Mouse (Mus musculus): ENCODE results near the gene Pkmyt1. TPM values are rescaled to one million over a fixed set of nuclear protein-coding genes. Genes with fewer than 3 reads are reported as not detected.

The Pkmyt1 gene
- polyA plus RNA-seq, 1 experiment: 10.3 TPM

DNA sequence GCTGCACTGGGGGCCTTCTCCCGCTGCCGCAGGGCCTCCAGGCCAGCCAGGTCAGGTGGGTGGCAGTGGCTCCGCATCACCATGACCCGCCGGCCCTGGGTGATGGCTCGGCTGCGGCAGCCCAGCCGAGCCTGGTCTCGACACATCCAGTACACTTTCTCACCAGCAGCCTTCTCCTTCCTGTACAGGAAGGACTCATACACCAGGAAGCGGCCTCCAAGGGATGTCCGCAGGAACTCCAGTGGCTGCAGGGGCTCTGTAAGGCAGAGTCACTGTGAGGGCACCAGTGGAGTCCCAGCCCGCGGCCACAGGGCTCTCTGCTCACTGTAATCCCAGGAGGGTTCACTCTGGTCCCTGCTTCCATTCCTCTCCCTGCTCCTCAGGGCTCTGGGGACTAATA is 29.6 kb downstream of the Pkmyt1 start:
- DNase-seq: no peak
- WGBS: 90% methylated on average over 13 of the region's 13 CpGs
- TF ChIP-seq POLR2A (IDR thresholded peaks at IDR 0.05; ENCODE audit: borderline replicate concordance, insufficient read depth, low read length) (no peak), CTCF (IDR thresholded peaks at IDR 0.05; ENCODE audit: borderline replicate concordance, insufficient read depth, low read depth, low read length) (no peak)
- no peaks in the 10 kb centered on the region for H3K27me3 ChIP-seq (ENCODE audit: control insufficient read depth, insufficient read depth, low read length)
- H3K4me3 ChIP-seq (replicated peaks; ENCODE audit: insufficient read depth, low read depth, low read length): no peak overlapping the region
- no peak overlapping the region for H3K27ac ChIP-seq (ENCODE audit: insufficient read depth, low read length)
- peaks cover 5% of the 10 kb centered on the region; the same call in 1 of the 2 replicates for H3K4me1 ChIP-seq (ENCODE audit: control insufficient read depth, insufficient read depth, low read length)

DNA sequence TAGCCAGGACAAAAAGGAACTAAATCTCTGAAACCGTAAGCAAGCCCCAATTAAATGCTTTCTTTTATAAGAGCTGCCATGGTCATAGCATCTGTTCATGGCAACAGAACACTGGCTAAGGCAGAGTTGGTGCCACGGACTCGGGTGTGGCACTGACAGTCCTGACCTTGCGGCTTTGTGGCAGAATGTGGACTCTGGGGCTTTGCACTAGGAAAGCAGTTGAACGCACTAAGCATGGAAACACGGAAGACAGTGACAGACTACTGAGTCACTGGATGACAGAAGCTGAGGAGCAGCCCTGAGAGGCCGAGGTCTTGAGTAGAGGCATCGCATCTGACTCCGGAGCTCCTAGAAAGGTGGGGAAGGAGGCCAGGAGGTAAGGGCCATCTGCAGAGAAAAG is 31.4 kb downstream of the Pkmyt1 start:
- no peak for DNase-seq
- Histone ChIP-seq H3K27ac (ENCODE audit: insufficient read depth, low read length) (no peak overlapping the region), H3K4me3 (replicated peaks; ENCODE audit: insufficient read depth, low read depth, low read length) (no peak overlapping the region), H3K4me1 (ENCODE audit: control insufficient read depth, insufficient read depth, low read length) (peaks cover 10% of the 10 kb centered on the region), H3K27me3 (ENCODE audit: control insufficient read depth, insufficient read depth, low read length) (no peaks in the 10 kb centered on the region)
- TF ChIP-seq POLR2A (IDR thresholded peaks at IDR 0.05; ENCODE audit: borderline replicate concordance, insufficient read depth, low read length) (no peak), CTCF (IDR thresholded peaks at IDR 0.05; ENCODE audit: borderline replicate concordance, insufficient read depth, low read depth, low read length) (no peak)
- 95% methylated on average over 9 of the region's 9 CpGs for WGBS

DNA sequence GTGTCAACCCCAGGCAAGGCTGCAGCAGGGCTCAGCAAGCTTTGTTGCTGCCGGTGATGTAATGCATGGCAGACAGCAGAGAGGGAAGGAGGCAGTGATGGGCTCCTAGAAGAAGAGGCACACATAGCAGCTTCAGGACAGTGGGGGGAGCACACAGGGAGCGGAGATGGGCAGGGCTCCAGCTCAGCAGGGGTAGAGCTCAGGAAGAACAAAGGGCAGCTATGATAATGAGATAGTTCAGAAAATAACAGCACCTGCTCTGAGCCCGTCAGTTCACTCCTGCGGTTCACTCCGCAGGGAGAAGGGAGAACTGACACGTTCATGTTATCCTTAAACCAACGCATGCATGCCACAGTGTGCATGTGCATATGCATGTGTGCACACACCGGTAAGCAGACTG is 32.7 kb downstream of the Pkmyt1 start:
- WGBS: 19% methylated on average over 8 of the region's 8 CpGs
- Histone ChIP-seq H3K4me1 (ENCODE audit: control insufficient read depth, insufficient read depth, low read length) (peaks cover 20% of the 10 kb centered on the region), H3K27me3 (ENCODE audit: control insufficient read depth, insufficient read depth, low read length) (no peaks in the 10 kb centered on the region), H3K27ac (ENCODE audit: insufficient read depth, low read length) (no peak overlapping the region), H3K4me3 (replicated peaks; ENCODE audit: insufficient read depth, low read depth, low read length) (no peak overlapping the region)
- DNase-seq: peak in 1 of 2 experiments; percentile 62
- TF ChIP-seq CTCF (IDR thresholded peaks at IDR 0.05; ENCODE audit: borderline replicate concordance, insufficient read depth, low read depth, low read length): no peak

DNA sequence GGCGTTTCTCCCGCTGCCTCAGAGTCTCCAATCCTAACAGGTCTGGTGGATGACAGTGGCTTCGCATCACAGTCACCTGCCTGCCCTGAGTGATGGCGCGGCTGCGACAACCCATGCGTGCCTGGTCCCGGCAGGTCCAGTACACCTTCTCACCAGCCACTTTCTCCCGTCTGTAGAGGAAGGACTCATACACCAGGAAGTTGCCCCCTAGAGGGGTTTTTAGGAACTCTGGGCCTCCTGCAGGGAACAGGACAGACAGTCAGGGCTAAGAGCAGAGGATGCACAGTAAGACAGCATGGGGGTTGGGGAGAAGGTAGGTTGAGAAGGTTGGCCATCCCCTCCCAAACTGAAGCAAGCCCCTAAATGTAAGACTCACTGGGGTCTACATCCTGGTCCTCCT is 34.1 kb downstream of the Pkmyt1 start:
- 94% methylated on average over 9 of the region's 9 CpGs for WGBS
- Histone ChIP-seq H3K4me1 (ENCODE audit: control insufficient read depth, insufficient read depth, low read length) (peaks cover 20% of the 10 kb centered on the region), H3K27me3 (ENCODE audit: control insufficient read depth, insufficient read depth, low read length) (no peaks in the 10 kb centered on the region), H3K27ac (ENCODE audit: insufficient read depth, low read length) (no peak overlapping the region), H3K4me3 (replicated peaks; ENCODE audit: insufficient read depth, low read depth, low read length) (no peak overlapping the region)
- DNase-seq: no peak
- TF ChIP-seq CTCF (IDR thresholded peaks at IDR 0.05; ENCODE audit: borderline replicate concordance, insufficient read depth, low read depth, low read length) (no peak), POLR2A (IDR thresholded peaks at IDR 0.05; ENCODE audit: borderline replicate concordance, insufficient read depth, low read length) (no peak)

DNA sequence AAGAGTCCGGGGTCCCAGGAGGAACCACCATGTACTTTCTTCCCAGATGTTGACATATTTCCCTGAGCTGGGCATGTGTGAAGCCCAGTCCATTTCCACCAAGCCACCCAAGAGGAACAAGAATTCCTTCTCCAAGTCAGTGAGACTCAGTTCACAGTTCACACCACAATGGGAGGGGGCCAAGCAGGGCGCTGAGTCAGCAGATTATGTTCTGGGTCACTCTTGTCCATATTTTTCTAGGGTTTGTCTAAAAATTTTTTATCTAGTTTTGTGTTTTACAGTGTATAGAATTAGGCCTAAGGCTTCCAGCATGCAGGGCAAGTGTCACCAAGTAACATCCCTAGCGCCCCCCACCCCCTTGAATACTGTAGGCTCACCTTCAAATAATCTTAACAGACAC is 35.0 kb downstream of the Pkmyt1 start:
- Histone ChIP-seq H3K4me3 (replicated peaks; ENCODE audit: insufficient read depth, low read depth, low read length) (no peak overlapping the region), H3K27me3 (ENCODE audit: control insufficient read depth, insufficient read depth, low read length) (no peaks in the 10 kb centered on the region), H3K27ac (ENCODE audit: insufficient read depth, low read length) (no peak overlapping the region), H3K4me1 (ENCODE audit: control insufficient read depth, insufficient read depth, low read length) (peaks cover 22% of the 10 kb centered on the region)
- over 99% methylated on average over 3 of the region's 3 CpGs for WGBS
- TF ChIP-seq POLR2A (IDR thresholded peaks at IDR 0.05; ENCODE audit: borderline replicate concordance, insufficient read depth, low read length): no peak
- TF ChIP-seq CTCF (IDR thresholded peaks at IDR 0.05; ENCODE audit: borderline replicate concordance, insufficient read depth, low read depth, low read length): no peak
- DNase-seq: no peak

DNA sequence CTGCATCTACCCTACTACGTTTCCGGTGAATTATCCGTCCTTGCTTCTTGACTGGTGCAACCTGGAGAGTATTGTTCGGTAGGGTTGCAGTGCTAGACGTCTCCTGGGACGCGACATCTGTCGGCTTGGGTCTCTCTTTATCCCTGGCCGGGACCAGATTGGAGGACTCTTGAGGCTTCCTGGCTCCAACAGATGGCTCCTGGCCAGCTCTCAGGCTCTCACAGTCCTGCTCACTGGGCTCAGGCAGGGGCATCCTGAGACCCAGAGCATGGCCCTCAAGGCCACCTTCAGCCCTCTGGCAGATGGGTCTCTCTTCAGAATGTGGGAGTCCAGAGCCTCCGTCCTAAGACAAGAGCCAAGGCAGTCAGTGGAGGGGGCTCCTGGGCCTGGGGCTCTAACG is 36.8 kb downstream of the Pkmyt1 start:
- Histone ChIP-seq H3K27me3 (ENCODE audit: control insufficient read depth, insufficient read depth, low read length) (no peaks in the 10 kb centered on the region), H3K4me1 (ENCODE audit: control insufficient read depth, insufficient read depth, low read length) (peaks cover 22% of the 10 kb centered on the region), H3K4me3 (replicated peaks; ENCODE audit: insufficient read depth, low read depth, low read length) (no peak overlapping the region), H3K27ac (ENCODE audit: insufficient read depth, low read length) (0 out of 2 replicates have a peak overlapping the region, but pooled peaks have one; percentile 2)
- 11% methylated on average over 11 of the region's 11 CpGs for WGBS
- TF ChIP-seq CTCF (IDR thresholded peaks at IDR 0.05; ENCODE audit: borderline replicate concordance, insufficient read depth, low read depth, low read length) (no peak), POLR2A (IDR thresholded peaks at IDR 0.05; ENCODE audit: borderline replicate concordance, insufficient read depth, low read length) (no peak)
- peak; percentile 62 to 70 for DNase-seq

DNA sequence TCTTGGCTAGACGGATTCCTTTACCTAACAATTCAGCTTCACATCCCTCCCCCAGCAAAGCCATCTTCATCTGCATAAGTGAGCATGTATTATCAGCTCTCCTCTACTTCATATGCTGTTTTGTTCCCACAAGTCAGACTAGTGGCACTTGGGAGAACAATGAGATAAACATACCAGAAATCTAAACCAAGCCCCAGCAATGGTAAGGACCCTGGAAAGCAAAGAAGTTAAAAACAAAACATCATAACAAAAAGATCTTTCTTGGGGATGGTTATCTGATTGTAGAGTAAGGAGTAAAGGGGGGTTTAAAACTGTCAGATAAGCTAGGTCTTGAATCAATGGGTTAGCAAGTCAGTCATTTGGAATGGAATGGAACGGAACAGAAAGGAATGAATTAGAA is 44.4 kb downstream of the Pkmyt1 start:
- TF ChIP-seq CTCF (IDR thresholded peaks at IDR 0.05; ENCODE audit: borderline replicate concordance, insufficient read depth, low read depth, low read length) (no peak), POLR2A (IDR thresholded peaks at IDR 0.05; ENCODE audit: borderline replicate concordance, insufficient read depth, low read length) (no peak)
- no peak for DNase-seq
- 8% methylated on average over 2 of the region's 2 CpGs for WGBS
- peak overlapping the region; percentile 88 for H3K4me3 ChIP-seq (replicated peaks; ENCODE audit: insufficient read depth, low read depth, low read length)
- H3K27ac ChIP-seq (ENCODE audit: insufficient read depth, low read length): no peak overlapping the region; the same call in 1 of the 2 replicates
- H3K27me3 ChIP-seq (ENCODE audit: control insufficient read depth, insufficient read depth, low read length): no peaks in the 10 kb centered on the region
- H3K4me1 ChIP-seq (ENCODE audit: control insufficient read depth, insufficient read depth, low read length): peaks cover 2% of the 10 kb centered on the region; the same call in 1 of the 2 replicates

DNA sequence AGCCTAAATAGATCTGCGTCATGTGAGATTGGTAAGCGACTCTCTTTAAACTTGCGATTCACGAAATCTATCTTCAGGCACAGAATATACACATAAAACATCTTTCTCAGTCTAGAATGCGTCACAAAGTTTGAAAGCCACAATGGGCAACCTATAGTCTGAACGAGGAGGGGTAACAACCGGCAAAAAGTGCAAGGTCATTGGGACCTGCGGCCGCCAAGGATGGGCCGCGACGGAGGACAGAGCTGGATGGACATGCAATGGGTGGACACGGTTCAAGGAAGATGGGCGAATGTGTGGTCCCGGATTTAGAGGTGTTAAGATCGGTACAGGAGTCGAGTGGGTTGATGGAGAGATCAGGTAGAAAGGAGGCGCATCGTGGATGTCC is 44.8 kb downstream of the Pkmyt1 start:
- no peaks in the 10 kb centered on the region for H3K27me3 ChIP-seq (ENCODE audit: control insufficient read depth, insufficient read depth, low read length)
- peak overlapping the region; percentile 88 for H3K4me3 ChIP-seq (replicated peaks; ENCODE audit: insufficient read depth, low read depth, low read length)
- peaks cover under 1% of the 10 kb centered on the region; the same call in 1 of the 2 replicates for H3K4me1 ChIP-seq (ENCODE audit: control insufficient read depth, insufficient read depth, low read length)
- under 1% methylated on average over 19 of the region's 19 CpGs for WGBS
- no peak for DNase-seq
- TF ChIP-seq CTCF (IDR thresholded peaks at IDR 0.05; ENCODE audit: borderline replicate concordance, insufficient read depth, low read depth, low read length) (no peak), POLR2A (IDR thresholded peaks at IDR 0.05; ENCODE audit: borderline replicate concordance, insufficient read depth, low read length) (no peak)
- peak overlapping the region; percentile 64 for H3K27ac ChIP-seq (ENCODE audit: insufficient read depth, low read length)

Measured in cerebellum, adult 2 months (tissue).